Mouse (Mus musculus): ENCODE data around the gene Rps24. TPM values are rescaled to one million over a fixed set of nuclear protein-coding genes. Genes with fewer than 3 reads are reported as not detected.
"Not testable (repeated sequence)": the region's sequence is repeated elsewhere in the genome, so short reads cannot be mapped to it uniquely, and the experiment has no call there.

Rps24 gene
- 1,016 and 1,252 TPM in 2 replicates for polyA plus RNA-seq (2012; rRNA removed)

DNA sequence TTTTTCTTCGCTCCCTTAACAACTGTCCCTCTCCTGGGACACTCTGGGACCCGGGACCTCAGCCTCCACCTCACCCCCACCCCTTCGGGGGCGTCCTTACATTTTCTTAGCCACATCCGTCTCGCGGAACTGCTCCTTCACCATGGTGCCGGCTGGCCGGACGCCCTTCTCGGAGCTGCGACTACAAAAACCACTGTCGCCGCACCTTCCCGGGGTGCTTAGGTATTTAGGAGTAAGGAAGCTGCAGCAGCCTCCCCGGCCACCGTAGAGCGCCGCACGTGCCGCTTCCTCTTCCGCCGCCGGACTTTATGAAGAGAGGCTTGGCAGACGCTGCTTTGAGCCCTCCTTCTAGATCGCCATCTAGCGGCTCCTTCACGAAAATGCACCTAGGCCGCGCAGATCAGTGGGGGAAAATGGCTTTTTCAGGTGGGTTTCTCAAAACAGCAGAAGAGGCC is at the start of gene Rps24, which contains the start of gene Polr3a:
Gene Rps24, plus strand, starts transcription at position 353 of the 455 bp plus-strand sequence.
Gene Polr3a, minus strand, starts transcription at position 286 of the 455 bp plus-strand sequence.
- Histone ChIP-seq H3K36me3 (ENCODE audit: control insufficient read depth, insufficient read depth, low read length) (peaks cover 2% of the 10 kb centered on the region), H3K27ac (ENCODE audit: control insufficient read depth, insufficient read depth, low read depth, low read length) (peak within 1 kb of the TSS; percentile 81), H3K4me1 (ENCODE audit: control insufficient read depth, insufficient read depth, low read length) (peaks cover 6% of the 10 kb centered on the region), H3K4me3 (ENCODE audit: control insufficient read depth, low read depth, low read length) (peak within 1 kb of the TSS; percentile 99), H3K27me3 (ENCODE audit: control insufficient read depth, insufficient read depth, low read length) (no peaks in the 10 kb centered on the region)
- TF ChIP-seq CTCF (IDR thresholded peaks at IDR 0.05; ENCODE audit: control insufficient read depth, insufficient read depth, insufficient replicate concordance, low read depth, low read length) (peak; percentile 88), POLR2A (IDR thresholded peaks at IDR 0.05; ENCODE audit: control insufficient read depth, low read depth, low read length) (peak; percentile 65)

- H3K36me3 ChIP-seq (ENCODE audit: control insufficient read depth, insufficient read depth, low read length); H3K27me3 ChIP-seq (ENCODE audit: control insufficient read depth, insufficient read depth, low read length); H3K27ac ChIP-seq (ENCODE audit: control insufficient read depth, insufficient read depth, low read depth, low read length); H3K4me1 ChIP-seq (ENCODE audit: control insufficient read depth, insufficient read depth, low read length): not testable (repeated sequence)
- peak overlapping the region; percentile 3; the same call in 1 of the 2 replicates for H3K4me3 ChIP-seq (ENCODE audit: control insufficient read depth, low read depth, low read length)
Measured at GRCm38 (mm10) chr14:24443529-24443928, 43.4 kb upstream of the Rps24 start.

DNA sequence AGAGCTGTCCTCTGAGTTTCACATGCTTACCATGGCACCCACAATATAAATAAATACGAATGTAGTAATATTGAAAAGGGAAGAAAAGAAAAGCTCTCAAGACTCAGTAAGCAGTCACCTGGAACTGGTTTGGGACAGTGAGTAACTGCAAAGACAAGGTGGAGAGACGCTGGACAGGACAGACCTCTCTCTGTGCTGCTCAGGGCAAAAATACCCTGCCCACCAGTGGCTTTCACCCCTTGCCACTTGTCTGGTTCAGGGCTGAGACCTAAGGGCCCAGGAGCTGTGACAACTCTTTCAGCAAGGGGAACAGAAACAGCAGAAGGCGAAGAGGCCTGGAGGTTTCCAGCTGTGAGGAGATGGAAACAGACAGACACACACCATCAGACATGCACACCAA is 28.7 kb upstream of the Rps24 start:
- Histone ChIP-seq H3K27ac (ENCODE audit: control insufficient read depth, insufficient read depth, low read depth, low read length) (no peak overlapping the region), H3K36me3 (ENCODE audit: control insufficient read depth, insufficient read depth, low read length) (peaks cover 6% of the 10 kb centered on the region), H3K4me3 (ENCODE audit: control insufficient read depth, low read depth, low read length) (no peak overlapping the region), H3K4me1 (ENCODE audit: control insufficient read depth, insufficient read depth, low read length) (no peaks in the 10 kb centered on the region), H3K27me3 (ENCODE audit: control insufficient read depth, insufficient read depth, low read length) (no peaks in the 10 kb centered on the region)
- TF ChIP-seq POLR2A (IDR thresholded peaks at IDR 0.05; ENCODE audit: control insufficient read depth, low read depth, low read length) (no peak), CTCF (IDR thresholded peaks at IDR 0.05; ENCODE audit: control insufficient read depth, insufficient read depth, insufficient replicate concordance, low read depth, low read length) (no peak)

GRCm38 (mm10) chr14:24468806-24469205 is 18.1 kb upstream of the Rps24 start:
- Histone ChIP-seq H3K27ac (ENCODE audit: control insufficient read depth, insufficient read depth, low read depth, low read length) (no peak overlapping the region), H3K36me3 (ENCODE audit: control insufficient read depth, insufficient read depth, low read length) (peaks cover 8% of the 10 kb centered on the region), H3K27me3 (ENCODE audit: control insufficient read depth, insufficient read depth, low read length) (no peaks in the 10 kb centered on the region), H3K4me3 (ENCODE audit: control insufficient read depth, low read depth, low read length) (no peak overlapping the region), H3K4me1 (ENCODE audit: control insufficient read depth, insufficient read depth, low read length) (no peaks in the 10 kb centered on the region)
- TF ChIP-seq CTCF (IDR thresholded peaks at IDR 0.05; ENCODE audit: control insufficient read depth, insufficient read depth, insufficient replicate concordance, low read depth, low read length), result no peak
- TF ChIP-seq POLR2A (IDR thresholded peaks at IDR 0.05; ENCODE audit: control insufficient read depth, low read depth, low read length), result no peak

DNA sequence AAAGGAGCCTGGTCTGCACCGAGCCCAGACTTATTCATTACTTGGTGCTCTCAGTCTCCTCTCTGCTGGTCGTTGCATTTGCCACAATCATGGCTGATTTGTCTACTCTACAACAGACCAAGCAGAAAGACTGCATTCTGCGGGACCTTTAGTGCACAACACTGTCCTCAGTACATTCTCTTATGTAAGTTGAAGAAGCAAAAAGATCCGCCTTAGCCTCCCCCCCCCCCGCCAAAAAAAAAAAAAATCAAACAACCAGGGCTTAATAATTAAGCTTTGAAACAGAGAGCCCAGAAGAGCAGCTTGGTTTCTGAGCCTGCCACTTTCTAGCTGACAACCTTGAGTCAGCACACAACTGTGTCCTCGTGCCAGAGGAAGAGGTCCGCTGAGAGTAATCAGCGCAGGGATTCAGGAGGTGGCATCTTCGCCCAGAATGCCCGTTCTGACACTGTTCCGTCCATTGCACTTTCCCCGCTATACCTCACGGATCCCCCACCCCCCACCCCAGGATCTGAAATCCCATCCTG is 621 bp upstream of the Rps24 start:
- no peak for TF ChIP-seq CTCF (IDR thresholded peaks at IDR 0.05; ENCODE audit: control insufficient read depth, insufficient read depth, insufficient replicate concordance, low read depth, low read length)
- Histone ChIP-seq H3K4me1 (ENCODE audit: control insufficient read depth, insufficient read depth, low read length) (peaks cover 6% of the 10 kb centered on the region), H3K27me3 (ENCODE audit: control insufficient read depth, insufficient read depth, low read length) (no peaks in the 10 kb centered on the region), H3K27ac (ENCODE audit: control insufficient read depth, insufficient read depth, low read depth, low read length) (peak overlapping the region; percentile 81; the same call in 1 of the 2 replicates), H3K4me3 (ENCODE audit: control insufficient read depth, low read depth, low read length) (peak overlapping the region; percentile 99), H3K36me3 (ENCODE audit: control insufficient read depth, insufficient read depth, low read length) (peaks cover 2% of the 10 kb centered on the region)

DNA sequence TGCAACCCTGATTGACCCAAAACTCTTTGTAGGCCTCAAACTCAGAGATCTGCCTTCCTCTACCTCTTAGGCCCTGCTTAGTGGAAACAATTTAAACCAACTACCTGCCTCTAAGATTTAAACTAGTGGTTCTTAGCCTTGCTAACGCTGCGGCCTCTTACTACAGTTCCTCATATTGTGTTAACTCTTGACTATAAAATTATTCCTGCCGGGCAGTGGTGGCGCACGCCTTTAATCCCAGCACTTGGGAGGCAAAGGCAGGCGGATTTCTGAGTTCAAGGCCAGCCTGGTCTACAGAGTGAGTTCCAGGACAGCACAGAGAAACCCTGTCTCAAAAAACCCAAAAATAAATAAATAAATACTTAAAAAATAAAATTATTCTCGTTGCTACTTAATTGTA is 2.8 kb downstream of the Rps24 start:
- not testable (repeated sequence) for H3K27ac ChIP-seq (ENCODE audit: control insufficient read depth, insufficient read depth, low read depth, low read length)

DNA sequence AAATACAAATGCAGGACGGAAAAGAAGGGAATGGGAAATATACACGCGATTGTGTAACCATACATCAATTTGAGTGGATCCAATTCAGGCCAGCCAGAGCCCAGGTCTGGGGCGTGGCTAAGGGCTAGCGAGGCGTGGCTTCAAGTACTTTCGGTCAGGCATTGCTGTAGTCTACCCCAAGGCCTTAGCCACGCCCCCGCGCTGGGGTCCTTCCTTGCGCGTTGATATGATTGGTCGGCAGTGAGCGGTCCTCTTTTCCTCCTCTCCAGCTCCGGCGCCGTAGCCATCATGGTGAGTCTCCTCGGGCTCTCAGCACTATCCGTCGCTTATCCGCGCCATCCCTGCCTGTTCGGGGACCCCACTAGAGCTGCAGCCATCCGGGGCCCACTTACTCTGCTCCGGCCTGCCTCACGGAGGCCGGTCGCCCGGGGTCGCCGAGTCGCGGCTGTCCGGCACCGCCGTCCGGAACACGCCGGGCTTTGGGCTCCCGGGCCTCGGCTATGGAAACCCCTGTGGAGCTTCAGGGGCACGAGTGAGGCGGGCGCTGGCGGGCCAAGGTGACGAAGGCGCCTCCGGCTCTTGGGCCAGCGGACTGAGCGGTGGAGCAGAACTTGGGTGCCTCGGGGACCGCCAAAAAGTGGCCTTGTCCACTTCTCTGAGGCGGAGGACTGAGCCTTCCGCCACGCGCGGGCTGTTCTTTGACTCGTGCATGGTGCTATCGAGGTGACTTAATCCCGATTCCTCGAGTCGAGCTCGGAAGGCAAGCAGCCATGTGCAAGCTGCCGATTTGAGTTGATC is 3.7 kb downstream of the Rps24 start:
- peak; percentile 98 for TF ChIP-seq POLR2A (IDR thresholded peaks at IDR 0.05; ENCODE audit: control insufficient read depth, low read depth, low read length)
- peak; percentile 20; the same call in 1 of the 2 replicates for TF ChIP-seq CTCF (IDR thresholded peaks at IDR 0.05; ENCODE audit: control insufficient read depth, insufficient read depth, insufficient replicate concordance, low read depth, low read length)
- Histone ChIP-seq H3K4me3 (ENCODE audit: control insufficient read depth, low read depth, low read length) (peak overlapping the region; percentile 90), H3K4me1 (ENCODE audit: control insufficient read depth, insufficient read depth, low read length) (peaks cover 6% of the 10 kb centered on the region), H3K27ac (ENCODE audit: control insufficient read depth, insufficient read depth, low read depth, low read length) (peak overlapping the region; percentile 64), H3K36me3 (ENCODE audit: control insufficient read depth, insufficient read depth, low read length) (peaks cover 6% of the 10 kb centered on the region), H3K27me3 (ENCODE audit: control insufficient read depth, insufficient read depth, low read length) (no peaks in the 10 kb centered on the region)

More for the DNA sequence above, 2.8 kb downstream of the Rps24 start:
- not testable (repeated sequence) for H3K27me3 ChIP-seq (ENCODE audit: control insufficient read depth, insufficient read depth, low read length); H3K36me3 ChIP-seq (ENCODE audit: control insufficient read depth, insufficient read depth, low read length); H3K4me3 ChIP-seq (ENCODE audit: control insufficient read depth, low read depth, low read length); H3K4me1 ChIP-seq (ENCODE audit: control insufficient read depth, insufficient read depth, low read length)

Data from testis, adult 2 months (tissue).